Mouse (Mus musculus): ENCODE data around the gene Ptger4. TPM values are rescaled to one million over a fixed set of nuclear protein-coding genes. Genes with fewer than 3 reads are reported as not detected.

Gene Ptger4
- 15.1 and 31.7 TPM in 2 replicates for polyA plus RNA-seq (2012; rRNA removed; ENCODE audit: low replicate concordance)

GRCm38 (mm10) chr15:5243959-5244905, at the start of gene Ptger4:
Ptger4 (minus strand) TSS chr15:5244187.

GRCm38 (mm10) chr15:5185366-5186292, 58.4 kb downstream of the Ptger4 start, which contains the start of gene Ttc33:
Ttc33 (plus strand) TSS chr15:5185525.

Other genes with a start within 250 kb of the Ptger4 start
- 0.36 and 1.0 TPM in 2 replicates for gene C7, start 180.4 kb downstream of the Ptger4 start, polyA plus RNA-seq (2012; rRNA removed; ENCODE audit: low replicate concordance)
- 5.6 and 6.6 TPM in 2 replicates for gene Card6, start 135.6 kb downstream of the Ptger4 start, polyA plus RNA-seq (2012; rRNA removed; ENCODE audit: low replicate concordance)
- gene Rpl37, start 127.5 kb downstream of the Ptger4 start, polyA plus RNA-seq (2012; rRNA removed; ENCODE audit: low replicate concordance) = 451 and 472 TPM in 2 replicates
- 3.7 and 9.7 TPM in 2 replicates for gene Prkaa1, start 100.3 kb downstream of the Ptger4 start, polyA plus RNA-seq (2012; rRNA removed; ENCODE audit: low replicate concordance)
- 2.7 and 9.1 TPM in 2 replicates for gene Ttc33, start 58.7 kb downstream of the Ptger4 start, polyA plus RNA-seq (2012; rRNA removed; ENCODE audit: low replicate concordance)